Mouse (Mus musculus) midbrain, postnatal 0 days (tissue): ENCODE measurements at regions not wholly inside any gene's neighbourhood (a gene's known extent, or its start where the extent isn't known, plus 50 kb on each side); places are given as distances from the start of the nearest gene placed in this dataset.

Source experiments
- ATAC-seq: fragments of 200-750 bp; cut with Nextera tagmentation; 2 replicates; pipeline ENCODE4 v1.8.0; 2017; ENCODE audit warnings: moderate number of reproducible peaks, mild to moderate bottlenecking, moderate TSS enrichment, moderate library complexity; ENCODE audit not compliant: low FRiP score
- DNase-seq: peaks from one replicate; pipeline ENCODE4 v3.0.0-alpha.2; 2015; ENCODE audit warnings: low spot score
- H3K27ac ChIP-seq: fragments of 300-500 bp; sonication (generic); 2 replicates; pipeline ENCODE4 v1.5.1; 2014; ENCODE audit warnings: low read depth, mild to moderate bottlenecking, low read length, mixed read lengths
- H3K27me3 ChIP-seq: fragments of 300-500 bp; sonication (generic); 2 replicates; pipeline ENCODE4 v1.6.1; 2014; ENCODE audit warnings: low read length, control low read depth, mixed read lengths; ENCODE audit not compliant: insufficient read depth
- H3K36me3 ChIP-seq: fragments of 300-500 bp; sonication (generic); 2 replicates; pipeline ENCODE4 v1.6.1; 2014; ENCODE audit warnings: low read length, control low read depth, mixed read lengths; ENCODE audit not compliant: insufficient read depth
- H3K4me1 ChIP-seq: fragments of 300-500 bp; sonication (generic); 2 replicates; pipeline ENCODE4 v1.6.1; 2014; ENCODE audit warnings: mild to moderate bottlenecking, control low read depth, antibody characterized with exemption, low read length, mixed read lengths; ENCODE audit not compliant: insufficient read depth
- H3K4me2 ChIP-seq: fragments of 300-500 bp; sonication (generic); 2 replicates; pipeline ENCODE4 v1.6.1; 2014; ENCODE audit warnings: low read depth, mild to moderate bottlenecking, low read length, mixed read lengths; ENCODE audit not compliant: poor library complexity, severe bottlenecking
- H3K4me3 ChIP-seq: fragments of 300-500 bp; sonication (generic); 2 replicates; pipeline ENCODE4 v1.5.1; 2014; ENCODE audit warnings: low read depth, mild to moderate bottlenecking, low read length, moderate library complexity
- H3K9ac ChIP-seq: fragments of 300-500 bp; sonication (generic); replicated peaks from 2 replicates; pipeline ENCODE4 v1.6.1; 2014; ENCODE audit warnings: mild to moderate bottlenecking, low read length, moderate library complexity, mixed read lengths; ENCODE audit not compliant: poor library complexity, severe bottlenecking
- H3K9me3 ChIP-seq: fragments of 300-500 bp; sonication (generic); 2 replicates; pipeline ENCODE4 v1.6.1; 2016; ENCODE audit warnings: low read length, control low read depth
- CTCF ChIP-seq: IDR thresholded peaks from 2 replicates; pipeline ENCODE4 v1.5.1; 2016; ENCODE audit warnings: antibody characterized with exemption, mild to moderate bottlenecking
- WGBS: fragments of 180-500 bp; shearing (Covaris S2); extraction: QIAGEN DNeasy Blood & Tissue Kit; methylation state at CpG from one replicate; pipeline ENCODE4 v1.1.7; 2014; 5-methylcytosine and 5-hydroxymethylcytosine counted together

DNA sequence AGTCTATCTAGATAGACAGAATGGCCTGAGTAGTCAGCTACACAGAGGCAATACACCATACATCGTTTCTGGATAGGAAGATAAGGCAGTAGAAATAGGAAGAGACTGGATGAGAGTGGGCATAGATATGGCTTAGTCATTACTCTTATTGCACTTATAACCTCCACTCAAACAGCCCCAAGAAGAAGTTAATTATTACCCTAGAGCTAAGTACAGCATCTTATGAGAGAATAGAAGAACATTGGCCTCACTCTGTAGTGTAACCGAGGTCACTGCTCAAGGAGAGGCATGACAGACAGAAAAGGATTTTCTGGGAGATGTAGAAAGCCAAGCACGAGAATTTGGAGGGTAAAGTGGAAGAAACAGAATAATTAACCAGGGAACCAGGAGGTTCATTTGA is 331.5 kb downstream of the Poteg start:
- no peaks in the 10 kb centered on the region for H3K9me3 ChIP-seq
- ATAC-seq = no peak
- no peaks in the 10 kb centered on the region for H3K36me3 ChIP-seq
- DNase-seq = no peak
- H3K9ac ChIP-seq = no peak overlapping the region
- H3K4me1 ChIP-seq = no peaks in the 10 kb centered on the region
- no peak overlapping the region for H3K4me3 ChIP-seq
- no peak for TF ChIP-seq CTCF
- WGBS = 72% methylated on average over 3 of the region's 3 CpGs
- no peak overlapping the region for H3K4me2 ChIP-seq
- no peaks in the 10 kb centered on the region for H3K27me3 ChIP-seq
- H3K27ac ChIP-seq = no peak overlapping the region
